Mouse (Mus musculus) intestine, embryonic 15.5 days (tissue): ENCODE data around the gene Hcrtr1. TPM values are rescaled to one million over a fixed set of nuclear protein-coding genes. Genes with fewer than 3 reads are reported as not detected.

Experiments used
- ATAC-seq: fragments of 200-750 bp; cut with Nextera tagmentation; 2 replicates; pipeline ENCODE4 v1.8.0; 2017; ENCODE audit warnings: moderate TSS enrichment, moderate library complexity
- H3K27ac ChIP-seq: fragments of 300-500 bp; sonication (generic); 2 replicates; pipeline ENCODE4 v1.5.1; 2015; ENCODE audit warnings: mild to moderate bottlenecking, inconsistent platforms
- H3K27me3 ChIP-seq: fragments of 300-500 bp; sonication (generic); replicated peaks from 2 replicates; pipeline ENCODE4 v1.6.1; 2015; ENCODE audit warnings: inconsistent platforms
- H3K36me3 ChIP-seq: fragments of 300-500 bp; sonication (generic); 2 replicates; pipeline ENCODE4 v1.6.1; 2015; ENCODE audit warnings: inconsistent platforms
- H3K4me1 ChIP-seq: fragments of 300-500 bp; sonication (generic); replicated peaks from 2 replicates; pipeline ENCODE4 v1.6.1; 2015; ENCODE audit warnings: inconsistent platforms
- H3K4me2 ChIP-seq: fragments of 300-500 bp; sonication (generic); replicated peaks from 2 replicates; pipeline ENCODE4 v1.6.1; 2015; ENCODE audit warnings: mild to moderate bottlenecking, inconsistent platforms
- H3K4me3 ChIP-seq: fragments of 300-500 bp; sonication (generic); replicated peaks from 2 replicates; pipeline ENCODE4 v1.5.1; 2015; ENCODE audit warnings: inconsistent platforms
- H3K9ac ChIP-seq: fragments of 300-500 bp; sonication (generic); 2 replicates; pipeline ENCODE4 v1.6.1; 2015; ENCODE audit warnings: inconsistent platforms
- H3K9me3 ChIP-seq: fragments of 300-500 bp; sonication (generic); 2 replicates; pipeline ENCODE4 v1.6.1; 2016; ENCODE audit warnings: inconsistent platforms
- WGBS: fragments of 180-500 bp; shearing (Covaris S2); methylation state at CpG from one replicate; pipeline ENCODE4 v1.1.7; 2015; 5-methylcytosine and 5-hydroxymethylcytosine counted together
- polyA plus RNA-seq: library from polyadenylated mRNA; unstranded; fragments of >200 nt; fragmentation: Nextera tagmentation; extraction: Ambion mirVana; gene quantifications from 2 replicates; pipeline ENCODE4 v1.2.1, GENCODE M21; 2015

Gene Hcrtr1
- polyA plus RNA-seq, 1 experiment from 2014 or later = 0.24 TPM

DNA sequence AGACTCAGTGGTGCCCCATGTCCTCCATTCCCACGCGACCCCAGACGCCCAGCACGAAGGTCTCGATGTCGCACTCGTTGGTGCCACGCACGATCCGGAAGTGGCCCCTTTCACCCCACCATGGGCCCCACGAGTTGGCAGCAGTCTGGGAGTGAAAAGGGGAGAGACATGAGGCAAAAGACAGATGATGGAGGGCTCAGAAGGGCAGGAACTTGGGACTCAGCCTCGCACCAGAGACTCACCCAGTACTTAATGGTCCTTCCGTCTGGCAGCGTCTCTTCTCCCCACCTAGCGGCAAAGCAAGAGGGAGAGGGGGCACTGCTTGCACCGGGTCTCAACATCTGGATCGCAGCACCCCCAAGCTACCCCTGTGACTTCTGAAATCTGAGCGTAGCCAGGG is 26.9 kb upstream of the Hcrtr1 start:
- Histone ChIP-seq H3K9ac (no peak overlapping the region), H3K4me3 (no peak overlapping the region), H3K9me3 (no peaks in the 10 kb centered on the region), H3K27ac (no peak overlapping the region), H3K4me1 (peaks cover 46% of the 10 kb centered on the region), H3K27me3 (no peaks in the 10 kb centered on the region), H3K4me2 (no peak overlapping the region), H3K36me3 (no peaks in the 10 kb centered on the region)
- 73% methylated on average over 18 of the region's 18 CpGs for WGBS
- ATAC-seq = no peak

DNA sequence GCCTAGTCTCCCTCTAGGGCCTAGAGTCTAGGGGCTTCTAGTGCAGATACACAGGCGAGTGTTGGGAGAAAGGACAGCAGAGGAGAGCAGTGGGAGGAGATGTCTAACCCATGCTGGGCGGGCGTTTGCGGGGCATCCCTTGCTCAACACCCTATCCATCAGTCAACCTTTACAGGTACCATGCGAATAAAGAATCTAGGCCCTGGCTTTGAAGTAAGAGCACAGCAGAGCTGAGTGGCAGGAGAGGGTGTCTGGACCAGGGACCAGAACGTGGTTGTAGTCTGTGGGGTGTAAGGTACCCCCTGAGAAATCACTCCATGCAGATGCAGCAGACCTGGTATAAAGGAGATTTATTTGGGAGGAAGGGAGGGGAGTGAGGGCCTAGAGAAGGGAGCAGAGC is 25.0 kb upstream of the Hcrtr1 start:
- H3K4me3 ChIP-seq = no peak overlapping the region
- H3K27me3 ChIP-seq = no peaks in the 10 kb centered on the region
- H3K27ac ChIP-seq = 0 out of 2 replicates have a peak overlapping the region, but pooled peaks have one; percentile 0
- H3K4me2 ChIP-seq = no peak overlapping the region
- H3K9me3 ChIP-seq = no peaks in the 10 kb centered on the region
- H3K4me1 ChIP-seq = peaks cover 39% of the 10 kb centered on the region
- H3K9ac ChIP-seq = no peak overlapping the region
- H3K36me3 ChIP-seq = no peaks in the 10 kb centered on the region
- no peak for ATAC-seq
- WGBS = 81% methylated on average over 6 of the region's 6 CpGs

DNA sequence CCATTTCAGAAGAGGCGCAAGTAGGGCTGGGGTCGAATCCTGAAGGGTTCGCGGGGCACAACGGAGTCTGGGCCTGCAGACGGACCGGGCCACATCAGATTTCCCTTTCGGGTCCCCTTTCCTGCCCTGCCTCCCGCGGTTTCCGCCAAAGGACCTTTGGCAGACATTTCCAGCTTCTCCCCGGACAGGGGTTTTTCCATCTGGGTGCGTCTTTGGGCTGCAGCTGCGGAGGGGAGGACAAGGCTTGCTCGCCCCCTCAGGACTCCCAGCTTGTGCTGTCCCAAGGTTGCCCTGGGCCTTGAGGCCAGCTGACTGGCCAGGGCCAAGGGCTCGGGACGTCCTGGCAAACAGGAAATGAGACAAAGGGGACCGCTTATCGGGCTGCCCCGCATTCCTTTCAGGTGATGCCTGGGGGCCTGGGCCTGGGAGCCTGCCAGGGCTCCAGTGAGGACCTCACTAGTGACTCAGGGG is 24.3 kb upstream of the Hcrtr1 start:
- WGBS = 6% methylated on average over 20 of the region's 20 CpGs
- Histone ChIP-seq H3K4me1 (peaks cover 32% of the 10 kb centered on the region), H3K27me3 (no peaks in the 10 kb centered on the region)

DNA sequence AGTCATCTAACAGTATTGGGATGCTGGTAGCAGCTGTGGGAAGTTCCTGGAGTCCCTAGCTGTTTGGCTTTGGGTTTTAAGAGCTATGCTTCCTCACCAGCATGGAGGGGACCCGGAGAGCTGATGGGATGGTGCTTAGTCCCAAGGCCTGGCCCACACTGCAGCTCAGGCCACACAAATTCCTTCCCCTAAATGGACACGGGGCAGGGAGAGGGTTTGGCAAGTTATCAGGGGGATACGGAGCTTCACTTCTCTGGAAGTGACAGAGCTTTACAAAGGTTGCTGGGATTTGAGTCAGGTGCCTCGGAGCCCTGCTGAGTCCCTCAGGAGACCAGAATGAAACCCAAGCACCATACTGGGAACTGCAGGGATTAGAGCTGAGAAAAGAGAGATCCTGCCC is 22.2 kb upstream of the Hcrtr1 start:
- Histone ChIP-seq H3K36me3 (no peaks in the 10 kb centered on the region), H3K4me1 (peaks cover 16% of the 10 kb centered on the region), H3K4me2 (no peak overlapping the region), H3K27ac (no peak overlapping the region), H3K9me3 (no peaks in the 10 kb centered on the region), H3K4me3 (no peak overlapping the region), H3K27me3 (no peaks in the 10 kb centered on the region), H3K9ac (no peak overlapping the region)
- ATAC-seq = no peak
- 46% methylated on average over 4 of the region's 4 CpGs for WGBS

More for the DNA sequence above, 24.3 kb upstream of the Hcrtr1 start:
- H3K36me3 ChIP-seq = no peaks in the 10 kb centered on the region
- 0 out of 2 replicates have a peak overlapping the region, but pooled peaks have one; percentile 35 for H3K9ac ChIP-seq
- ATAC-seq = peak; percentile 6; the same call in 1 of the 2 replicates
- 0 out of 2 replicates have a peak overlapping the region, but pooled peaks have one; percentile 0 for H3K27ac ChIP-seq
- H3K9me3 ChIP-seq = no peaks in the 10 kb centered on the region
- H3K4me2 ChIP-seq = peak overlapping the region; percentile 54
- peak overlapping the region; percentile 7; the same call in 1 of the 2 replicates for H3K4me3 ChIP-seq

DNA sequence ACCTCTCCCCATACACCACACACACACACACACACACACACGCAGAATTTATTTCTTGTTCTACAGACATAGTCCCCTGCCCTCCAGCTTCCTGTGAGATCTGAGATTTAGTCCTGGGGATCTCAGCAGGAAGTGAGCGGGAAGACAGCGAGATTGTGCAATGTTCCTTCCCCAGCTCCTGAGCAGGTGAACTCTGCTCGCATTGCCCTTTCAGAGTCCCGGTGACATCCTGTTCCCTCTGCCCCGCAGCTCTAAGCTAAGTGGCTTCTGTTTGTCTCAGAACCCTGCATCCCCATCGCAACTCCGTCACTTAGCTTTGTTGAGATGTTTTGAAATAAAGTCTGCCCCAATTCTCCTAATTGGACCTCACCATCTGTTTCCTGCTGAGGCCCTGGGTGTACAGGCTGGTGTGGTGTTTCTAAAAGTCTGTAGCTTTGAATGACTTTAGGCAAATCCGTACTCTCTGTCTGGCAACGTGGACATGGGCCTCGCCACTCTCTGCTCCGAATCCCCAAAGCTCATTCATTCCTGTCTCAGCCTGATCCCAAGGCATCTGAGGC is 17.7 kb upstream of the Hcrtr1 start:
- Histone ChIP-seq H3K27ac (no peak overlapping the region), H3K4me3 (no peak overlapping the region), H3K9ac (no peak overlapping the region), H3K27me3 (peaks cover 8% of the 10 kb centered on the region), H3K36me3 (no peaks in the 10 kb centered on the region), H3K4me2 (no peak overlapping the region), H3K9me3 (no peaks in the 10 kb centered on the region), H3K4me1 (no peaks in the 10 kb centered on the region; the same call in 1 of the 2 replicates)
- ATAC-seq = peak; percentile 75
- WGBS = 68% methylated on average over 12 of the region's 12 CpGs

DNA sequence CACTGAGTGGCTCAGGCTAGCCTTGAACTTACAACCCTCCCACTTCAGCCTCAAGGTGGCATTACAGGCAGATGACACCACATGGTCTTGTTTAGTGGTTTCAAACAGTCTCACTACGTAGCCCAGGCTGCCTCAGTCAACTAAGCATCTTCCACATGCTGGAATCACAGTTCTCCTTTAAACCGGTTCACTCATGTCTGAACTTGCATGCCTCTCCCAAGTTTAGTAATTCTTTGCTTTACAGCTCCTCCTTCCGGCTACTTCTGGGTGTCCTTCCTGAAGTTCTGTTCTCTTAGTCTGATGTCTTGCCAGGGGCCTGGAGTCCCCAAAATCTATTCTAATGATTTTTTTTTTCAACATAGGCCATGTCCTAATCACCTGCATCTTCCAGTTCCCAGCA is 15.1 kb upstream of the Hcrtr1 start:
- ATAC-seq = no peak
- Histone ChIP-seq H3K4me3 (no peak overlapping the region), H3K27me3 (peaks cover 8% of the 10 kb centered on the region), H3K4me1 (no peaks in the 10 kb centered on the region; the same call in 1 of the 2 replicates), H3K9me3 (no peaks in the 10 kb centered on the region), H3K4me2 (no peak overlapping the region), H3K36me3 (no peaks in the 10 kb centered on the region), H3K9ac (no peak overlapping the region), H3K27ac (no peak overlapping the region)
- 75% methylated on average over 3 of the region's 3 CpGs for WGBS

DNA sequence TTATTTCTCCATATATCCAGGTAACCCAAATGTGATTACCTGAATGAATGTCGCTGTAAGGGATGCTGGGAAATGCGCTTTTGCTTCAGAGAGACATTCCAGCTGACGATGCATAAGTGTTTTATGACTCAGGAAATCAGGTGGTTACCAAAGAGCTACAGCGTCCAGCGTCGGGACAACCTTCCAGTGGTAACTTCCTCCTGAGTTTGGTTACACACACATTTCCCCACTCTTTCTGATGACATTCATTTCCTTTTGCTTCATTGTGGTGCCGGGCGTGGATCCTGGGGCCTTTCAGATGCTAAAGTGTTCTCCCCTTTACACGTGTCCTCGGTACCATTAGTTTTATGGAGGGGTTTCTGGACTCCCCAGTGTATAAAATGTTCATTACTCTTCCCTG is 9.2 kb upstream of the Hcrtr1 start:
- Histone ChIP-seq H3K27me3 (peaks cover 8% of the 10 kb centered on the region), H3K4me1 (no peaks in the 10 kb centered on the region), H3K27ac (no peak overlapping the region), H3K4me2 (no peak overlapping the region), H3K4me3 (no peak overlapping the region), H3K9ac (no peak overlapping the region), H3K36me3 (no peaks in the 10 kb centered on the region), H3K9me3 (no peaks in the 10 kb centered on the region)
- 59% methylated on average over 10 of the region's 10 CpGs for WGBS
- no peak for ATAC-seq

DNA sequence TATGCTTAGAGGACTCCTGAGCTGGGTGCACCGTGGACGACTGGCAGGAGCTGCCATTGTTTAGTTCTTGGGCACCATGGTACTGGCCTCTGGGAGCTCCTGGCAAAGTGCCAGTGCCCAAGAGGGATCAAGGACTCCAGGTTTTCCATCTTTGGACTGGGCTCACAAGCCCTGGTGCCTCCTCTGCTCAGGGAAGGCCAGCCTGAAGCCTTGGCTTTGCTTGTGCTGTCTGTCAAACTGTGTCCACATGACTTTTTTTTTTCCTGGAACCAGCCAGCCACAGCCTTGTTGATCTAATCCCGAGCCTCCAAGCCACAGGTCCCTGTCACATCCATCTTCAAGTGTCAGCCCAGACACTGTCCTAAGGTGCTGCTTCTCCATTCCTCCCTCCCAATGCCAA is 2.6 kb upstream of the Hcrtr1 start:
- Histone ChIP-seq H3K4me3 (no peak overlapping the region), H3K4me1 (peaks cover 14% of the 10 kb centered on the region), H3K27ac (no peak overlapping the region), H3K36me3 (no peaks in the 10 kb centered on the region), H3K9me3 (no peaks in the 10 kb centered on the region), H3K27me3 (peaks cover 37% of the 10 kb centered on the region), H3K4me2 (no peak overlapping the region), H3K9ac (no peak overlapping the region)
- WGBS = 51% methylated on average over 3 of the region's 3 CpGs
- no peak for ATAC-seq

DNA sequence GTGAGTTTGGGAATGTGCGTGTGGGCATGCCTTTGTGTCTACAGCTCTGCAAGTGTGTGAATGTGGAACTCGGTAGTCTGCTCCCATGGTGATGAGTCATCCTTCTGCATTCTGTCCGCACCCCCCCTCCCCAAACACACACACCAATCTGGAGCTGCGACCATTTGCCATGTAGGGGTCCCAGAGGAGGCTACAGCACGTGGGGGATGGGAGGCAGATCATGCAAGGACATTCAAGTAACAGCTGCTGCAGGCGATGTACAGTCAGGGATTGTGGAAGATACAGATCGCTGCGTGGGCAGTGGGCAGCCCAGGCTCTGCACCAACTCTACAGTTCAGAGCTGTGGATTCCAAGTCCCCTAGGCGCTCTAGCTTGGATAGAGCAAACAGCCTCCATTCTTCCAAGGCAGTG is 1.8 kb upstream of the Hcrtr1 start:
- no peak overlapping the region for H3K9ac ChIP-seq
- WGBS = 51% methylated on average over 9 of the region's 9 CpGs
- no peaks in the 10 kb centered on the region for H3K9me3 ChIP-seq
- ATAC-seq = no peak
- H3K4me3 ChIP-seq = no peak overlapping the region
- H3K4me2 ChIP-seq = no peak overlapping the region
- peaks cover 14% of the 10 kb centered on the region for H3K4me1 ChIP-seq
- no peaks in the 10 kb centered on the region for H3K36me3 ChIP-seq
- peaks cover 37% of the 10 kb centered on the region for H3K27me3 ChIP-seq
- H3K27ac ChIP-seq = no peak overlapping the region

DNA sequence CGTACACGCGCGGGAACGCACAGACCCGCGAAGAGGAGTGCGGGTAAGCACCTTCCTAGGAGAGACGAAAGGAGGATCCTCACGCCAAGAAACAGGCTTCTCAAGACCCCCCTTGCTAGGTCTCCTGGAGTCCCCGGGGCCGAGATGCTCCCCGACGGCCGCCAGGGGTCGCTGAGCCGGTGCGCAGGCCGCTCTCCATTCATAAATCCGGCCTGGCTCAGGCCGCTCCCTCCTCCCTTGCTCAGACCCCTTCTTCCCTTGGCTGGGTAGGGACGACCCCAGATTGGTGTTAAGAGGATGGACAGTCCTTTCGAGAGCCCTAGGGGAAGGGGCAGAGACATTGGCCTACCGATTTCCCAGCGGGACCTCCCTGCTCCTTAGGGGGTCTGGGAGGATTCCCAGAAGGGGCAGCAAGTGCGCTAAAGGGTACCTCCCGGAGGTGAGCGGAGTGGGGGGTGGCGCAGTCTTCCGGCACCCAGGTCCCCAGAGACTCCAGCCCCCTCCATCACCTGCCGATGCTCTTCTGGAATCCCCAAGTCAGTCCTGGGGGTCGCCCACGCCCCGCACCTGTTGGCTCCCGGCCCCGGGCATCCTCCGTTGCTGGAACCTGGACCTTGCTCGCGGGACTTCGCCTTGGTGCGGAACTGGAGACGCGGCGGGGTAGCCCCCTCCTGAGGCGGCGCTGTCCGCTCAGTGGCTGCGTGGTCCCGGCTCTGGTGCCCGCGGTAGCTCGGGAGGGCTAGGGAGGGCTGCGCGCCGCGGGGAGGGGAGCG is 532 bp downstream of the Hcrtr1 start:
- no peaks in the 10 kb centered on the region for H3K9me3 ChIP-seq
- peaks cover 37% of the 10 kb centered on the region for H3K27me3 ChIP-seq
- peaks cover 32% of the 10 kb centered on the region for H3K4me1 ChIP-seq
- ATAC-seq = peak; percentile 60
- peak overlapping the region; percentile 24; the same call in 1 of the 2 replicates for H3K9ac ChIP-seq
- H3K4me3 ChIP-seq = peak overlapping the region; percentile 35
- no peaks in the 10 kb centered on the region for H3K36me3 ChIP-seq
- H3K4me2 ChIP-seq = peak overlapping the region; percentile 70
- no peak overlapping the region for H3K27ac ChIP-seq
- under 1% methylated on average over 57 of the region's 57 CpGs for WGBS

DNA sequence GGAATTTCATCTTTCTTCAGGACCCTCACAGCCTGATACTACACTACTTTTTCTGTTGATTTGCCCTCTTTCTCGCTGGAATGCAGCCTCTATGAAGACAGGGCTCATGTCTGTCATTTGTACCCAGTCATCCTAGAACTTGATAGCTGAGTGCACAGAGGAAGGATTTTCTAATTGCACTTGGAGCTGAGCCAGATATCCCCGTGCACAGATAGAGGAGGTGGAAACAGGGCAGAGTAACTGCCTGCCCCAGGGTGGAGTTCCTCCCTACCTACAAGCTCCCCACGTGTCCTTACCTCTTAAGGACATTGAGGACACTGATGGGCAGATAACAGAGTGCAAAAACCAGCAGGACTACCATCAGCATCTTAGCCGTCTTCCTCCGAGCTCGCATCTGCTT is 5.8 kb downstream of the Hcrtr1 start:
- Histone ChIP-seq H3K27me3 (peaks cover 4% of the 10 kb centered on the region; the same call in 1 of the 2 replicates), H3K4me3 (no peak overlapping the region), H3K27ac (no peak overlapping the region), H3K4me1 (peaks cover 63% of the 10 kb centered on the region), H3K4me2 (no peak overlapping the region), H3K36me3 (no peaks in the 10 kb centered on the region), H3K9ac (no peak overlapping the region), H3K9me3 (no peaks in the 10 kb centered on the region)
- ATAC-seq = peak; percentile 50
- 51% methylated on average over 6 of the region's 6 CpGs for WGBS

DNA sequence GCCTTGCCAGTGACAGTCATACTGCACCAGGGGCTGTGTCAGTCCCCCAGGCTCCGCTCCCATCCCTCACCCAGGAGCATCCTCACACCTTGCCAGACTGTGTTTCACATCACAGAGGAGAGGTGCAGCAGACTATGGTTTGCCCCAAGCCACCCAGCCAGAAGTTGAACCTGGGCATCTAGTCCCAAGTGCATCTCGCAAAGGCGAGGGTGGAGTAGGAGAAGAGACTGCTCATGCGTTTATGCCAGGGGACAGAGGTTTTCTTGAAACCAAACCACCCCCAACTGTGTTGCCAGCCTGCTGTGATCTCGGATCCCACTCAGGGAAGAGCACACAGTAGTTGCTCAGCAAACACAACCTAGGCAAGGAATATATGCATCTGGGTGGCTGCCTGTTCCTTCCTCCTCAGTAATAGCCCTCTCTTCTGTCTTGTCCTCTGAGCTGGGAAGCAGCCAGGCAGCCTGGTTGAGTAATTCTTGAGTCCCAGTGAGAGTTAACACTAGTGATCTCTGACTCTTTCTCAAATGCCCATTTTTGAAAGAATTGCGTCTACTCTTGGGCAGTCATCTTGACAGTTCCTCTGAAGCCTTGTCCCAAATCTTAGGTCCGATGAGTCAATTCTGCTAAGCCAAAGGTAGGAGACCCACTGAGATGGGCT is 7.6 kb downstream of the Hcrtr1 start:
- Histone ChIP-seq H3K27me3 (no peaks in the 10 kb centered on the region), H3K27ac (peak overlapping the region; percentile 84), H3K4me3 (no peak overlapping the region), H3K36me3 (peaks cover 7% of the 10 kb centered on the region), H3K9me3 (no peaks in the 10 kb centered on the region), H3K4me1 (peaks cover 61% of the 10 kb centered on the region), H3K4me2 (no peak overlapping the region), H3K9ac (no peak overlapping the region)
- no peak for ATAC-seq
- WGBS = 84% methylated on average over 7 of the region's 7 CpGs
